Mouse (Mus musculus): ENCODE results near the gene Vav1. TPM values are rescaled to one million over a fixed set of nuclear protein-coding genes. Genes with fewer than 3 reads are reported as not detected.

Gene Vav1
- 1.2 and 1.5 TPM in 2 replicates for polyA plus RNA-seq (2015; fragmentation: Nextera tagmentation; extraction: Ambion mirVana)

DNA sequence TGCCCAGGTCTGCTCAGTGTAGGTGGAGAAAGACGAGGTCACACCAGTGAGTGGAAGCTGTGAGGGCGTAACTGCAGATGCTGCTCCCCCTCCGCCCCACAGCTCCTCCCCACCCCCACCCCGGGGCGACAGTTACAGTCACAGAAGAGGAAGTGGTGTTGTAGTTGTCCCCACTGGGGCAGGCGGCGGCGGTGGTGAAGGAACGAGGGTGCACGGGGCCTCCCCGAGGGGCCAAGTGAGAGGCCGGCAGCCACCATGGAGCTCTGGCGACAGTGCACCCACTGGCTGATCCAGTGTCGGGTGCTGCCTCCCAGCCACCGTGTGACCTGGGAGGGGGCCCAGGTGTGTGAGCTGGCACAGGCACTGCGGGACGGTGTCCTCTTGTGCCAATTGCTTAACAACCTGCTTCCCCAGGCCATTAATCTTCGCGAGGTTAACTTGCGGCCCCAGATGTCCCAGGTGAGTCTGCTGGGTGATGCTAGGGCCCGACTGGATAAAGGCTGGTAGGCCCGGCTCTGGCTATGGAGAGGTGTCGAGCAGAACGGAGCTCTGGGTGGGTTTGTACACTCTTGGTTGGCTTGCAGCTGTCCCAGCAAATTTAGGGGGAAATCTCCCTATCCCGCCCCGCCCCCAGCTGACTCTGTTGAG, at the start of gene Vav1:
Gene Vav1 (plus strand): TSS at position 158 of the 648 bp plus-strand sequence.
- Histone ChIP-seq H3K36me3 (no peaks in the 10 kb centered on the region), H3K4me1 (peaks cover 17% of the 10 kb centered on the region), H3K4me3 (no peak within 1 kb of the TSS), H3K27ac (replicated peaks) (no peak within 1 kb of the TSS), H3K27me3 (peaks cover 9% of the 10 kb centered on the region; the same call in 1 of the 2 replicates), H3K9me3 (no peaks in the 10 kb centered on the region), H3K4me2 (replicated peaks) (no peak within 1 kb of the TSS), H3K9ac (replicated peaks) (no peak within 1 kb of the TSS)
- WGBS: 74% methylated on average over 26 of the region's 26 CpGs
- no peak for ATAC-seq (replicated peaks)

DNA sequence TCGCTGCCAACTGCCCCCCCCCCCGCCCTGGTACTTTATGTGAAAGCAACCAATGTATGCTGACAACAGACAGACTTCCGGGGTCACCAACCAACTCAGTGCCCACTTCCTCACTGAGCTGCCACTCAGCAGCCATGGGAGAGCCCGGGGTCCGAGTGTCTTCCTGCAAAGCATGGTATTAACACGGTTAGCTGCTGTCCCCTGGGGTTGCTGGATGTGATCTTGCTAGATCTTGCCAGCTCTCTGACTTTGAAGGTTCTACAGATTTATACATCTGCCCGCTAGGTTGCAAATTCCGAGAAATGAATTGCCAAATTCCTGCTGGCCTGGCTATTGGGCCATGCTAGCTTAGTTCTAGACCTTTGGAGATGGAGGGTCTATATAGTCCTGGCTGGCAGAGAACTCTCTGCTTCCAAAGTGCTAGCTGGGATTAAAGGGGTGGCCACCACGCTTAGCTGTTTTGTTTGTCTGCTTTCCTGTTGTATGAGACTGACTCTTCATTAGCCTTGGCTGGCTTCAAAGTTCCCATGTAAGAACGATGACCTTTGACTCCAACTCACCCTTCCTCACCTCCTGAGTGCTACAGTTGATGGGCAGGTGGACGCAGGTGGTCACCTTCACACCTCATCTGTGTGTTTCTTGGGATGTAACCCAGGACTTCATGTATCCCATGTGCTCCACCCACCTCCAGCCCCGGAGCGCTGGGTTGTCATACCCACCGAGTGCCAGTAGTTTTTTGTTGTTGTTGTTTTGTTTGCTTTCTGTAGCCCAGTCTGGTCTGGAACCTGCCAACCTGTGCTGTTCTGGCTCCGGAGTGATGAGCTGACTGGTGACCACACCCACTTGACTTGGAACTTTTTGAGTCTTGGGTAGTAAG, 48.8 kb upstream of the Vav1 start:
- Histone ChIP-seq H3K27me3 (no peaks in the 10 kb centered on the region), H3K4me2 (replicated peaks) (no peak overlapping the region), H3K9ac (replicated peaks) (no peak overlapping the region), H3K4me3 (no peak overlapping the region), H3K4me1 (no peaks in the 10 kb centered on the region), H3K9me3 (no peaks in the 10 kb centered on the region), H3K36me3 (no peaks in the 10 kb centered on the region), H3K27ac (replicated peaks) (no peak overlapping the region)
- no peak for ATAC-seq (replicated peaks)
- 80% methylated on average over 15 of the region's 15 CpGs for WGBS

DNA sequence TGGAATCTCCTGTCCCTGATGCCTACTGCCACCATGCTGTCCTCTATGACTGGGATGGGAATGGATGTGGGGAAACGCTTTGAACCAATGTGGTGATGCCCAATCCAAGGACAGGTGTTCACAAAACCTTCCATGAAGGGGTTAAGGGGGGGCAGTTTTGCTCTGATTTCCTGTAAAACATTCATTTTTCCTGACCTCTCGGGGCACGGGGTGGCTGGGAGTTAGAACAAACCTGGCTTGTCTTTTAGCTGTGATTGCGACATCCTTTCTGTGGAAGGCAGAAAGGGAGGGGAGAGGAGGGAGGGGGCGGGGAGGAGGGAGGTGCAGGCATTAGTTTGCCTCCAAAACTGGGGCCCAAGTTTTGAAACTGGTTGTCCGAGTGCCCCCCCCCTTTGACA, 48.2 kb upstream of the Vav1 start:
- no peak overlapping the region for H3K27ac ChIP-seq (replicated peaks)
- 69% methylated on average over 6 of the region's 6 CpGs for WGBS
- H3K36me3 ChIP-seq: no peaks in the 10 kb centered on the region
- no peaks in the 10 kb centered on the region for H3K4me1 ChIP-seq
- no peak overlapping the region for H3K4me2 ChIP-seq (replicated peaks)
- H3K9me3 ChIP-seq: no peaks in the 10 kb centered on the region
- no peak overlapping the region for H3K4me3 ChIP-seq
- no peak overlapping the region for H3K9ac ChIP-seq (replicated peaks)
- no peaks in the 10 kb centered on the region for H3K27me3 ChIP-seq
- ATAC-seq (replicated peaks): no peak

DNA sequence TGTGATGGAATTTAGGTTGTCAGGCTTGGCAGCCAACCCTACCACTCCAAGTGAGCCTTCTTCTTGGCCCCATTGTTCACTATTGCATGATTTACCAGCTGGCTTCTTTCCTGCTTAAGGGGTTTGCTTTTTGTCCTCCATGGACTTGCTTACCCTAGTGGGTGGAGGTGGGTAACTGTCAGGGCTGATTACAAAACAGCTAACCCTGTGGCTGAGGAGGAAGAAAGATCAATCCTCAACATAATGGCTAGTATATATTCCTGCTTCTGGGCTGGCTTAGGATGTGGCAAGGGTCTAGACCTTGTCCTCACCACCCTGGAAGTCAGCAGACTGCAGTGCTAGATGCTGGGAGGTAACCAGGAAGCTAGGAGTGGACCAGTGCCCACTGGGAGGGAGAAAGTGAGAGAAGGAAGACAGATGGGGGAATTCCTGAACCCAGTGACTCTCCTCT, 47.6 kb upstream of the Vav1 start:
- Histone ChIP-seq H3K4me2 (replicated peaks) (no peak overlapping the region), H3K9me3 (no peaks in the 10 kb centered on the region), H3K36me3 (no peaks in the 10 kb centered on the region), H3K27me3 (no peaks in the 10 kb centered on the region), H3K4me3 (no peak overlapping the region), H3K9ac (replicated peaks) (no peak overlapping the region), H3K27ac (replicated peaks) (no peak overlapping the region), H3K4me1 (no peaks in the 10 kb centered on the region)
- ATAC-seq (replicated peaks): no peak

DNA sequence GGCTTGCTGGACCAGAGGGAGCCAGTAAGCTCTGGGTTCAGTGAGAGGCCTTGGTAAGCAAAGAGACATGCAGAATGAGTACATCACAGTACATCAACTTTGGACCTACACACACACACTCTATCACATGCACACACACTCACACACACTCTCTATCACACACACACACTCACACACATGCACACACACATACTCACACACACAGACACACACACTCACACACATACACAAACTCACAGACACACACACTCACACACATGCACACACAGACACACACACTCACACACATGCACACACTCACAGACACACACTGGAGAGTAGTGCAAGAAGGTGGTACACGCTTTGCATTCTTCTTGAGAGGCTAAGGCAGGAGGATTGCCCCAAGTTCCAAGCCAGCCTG, 46.7 kb upstream of the Vav1 start:
- Histone ChIP-seq H3K4me3 (no peak overlapping the region), H3K9ac (replicated peaks) (no peak overlapping the region), H3K27me3 (no peaks in the 10 kb centered on the region), H3K4me1 (no peaks in the 10 kb centered on the region), H3K27ac (replicated peaks) (no peak overlapping the region), H3K9me3 (no peaks in the 10 kb centered on the region), H3K36me3 (no peaks in the 10 kb centered on the region), H3K4me2 (replicated peaks) (no peak overlapping the region)
- no peak for ATAC-seq (replicated peaks)
- WGBS: 91% methylated on average over 1 of the region's 1 CpGs

DNA sequence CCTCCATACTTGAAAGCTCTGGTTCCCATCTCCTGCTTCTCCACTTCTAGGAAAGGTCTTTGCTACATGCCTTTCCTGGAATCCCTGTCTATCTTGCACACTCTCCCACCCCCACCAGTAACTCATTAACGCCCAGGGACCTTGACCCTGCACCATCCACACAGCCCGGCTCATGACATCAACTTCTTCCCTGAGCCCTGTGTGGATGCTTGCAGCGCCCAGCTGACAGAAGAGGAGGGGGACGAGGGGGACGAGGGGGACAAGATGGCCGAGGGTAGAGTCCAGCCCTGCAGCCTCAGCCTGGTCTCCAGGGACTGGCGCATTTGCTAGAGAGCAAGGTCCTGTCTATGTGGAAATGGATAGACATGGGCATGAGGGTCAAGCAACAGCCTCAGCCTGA, 45.9 kb upstream of the Vav1 start:
- no peak for ATAC-seq (replicated peaks)
- Histone ChIP-seq H3K27me3 (no peaks in the 10 kb centered on the region), H3K4me1 (no peaks in the 10 kb centered on the region), H3K9ac (replicated peaks) (no peak overlapping the region), H3K4me3 (no peak overlapping the region), H3K36me3 (no peaks in the 10 kb centered on the region), H3K27ac (replicated peaks) (no peak overlapping the region), H3K4me2 (replicated peaks) (no peak overlapping the region), H3K9me3 (no peaks in the 10 kb centered on the region)
- 54% methylated on average over 7 of the region's 7 CpGs for WGBS

DNA sequence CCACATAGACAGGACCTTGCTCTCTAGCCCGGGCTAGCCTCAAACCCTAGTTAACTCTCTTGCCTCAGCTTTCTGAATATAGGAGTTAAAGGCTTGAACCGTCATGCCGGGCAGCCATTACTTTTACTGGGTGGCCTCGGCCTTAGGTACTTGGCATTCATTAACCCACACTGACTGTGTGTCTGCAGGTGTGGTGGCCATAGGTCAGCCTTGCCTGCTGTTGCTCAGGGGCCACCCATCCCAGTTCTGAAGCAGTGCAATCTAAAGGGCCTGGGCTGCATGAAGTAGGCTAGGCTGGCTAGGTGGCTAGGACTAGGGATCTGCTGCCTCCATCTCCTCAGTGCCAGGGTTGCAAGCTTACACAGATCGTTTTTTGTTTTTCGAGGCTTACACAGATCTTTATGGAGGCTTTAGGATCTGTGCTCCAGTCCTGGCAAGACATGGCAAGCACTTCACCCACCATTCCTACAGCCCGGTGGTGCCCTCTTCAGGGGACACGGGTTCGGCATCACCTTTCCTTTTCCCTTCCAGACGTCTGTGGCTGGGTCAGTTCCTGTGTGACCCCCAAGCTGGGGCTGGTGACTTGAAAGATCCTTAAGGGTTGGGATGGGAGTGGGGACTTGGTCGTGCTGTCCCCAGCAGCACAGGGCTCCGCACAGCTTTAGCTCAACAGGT, 44.5 kb upstream of the Vav1 start:
- H3K4me2 ChIP-seq (replicated peaks): no peak overlapping the region
- no peak overlapping the region for H3K4me3 ChIP-seq
- no peak overlapping the region for H3K27ac ChIP-seq (replicated peaks)
- H3K9ac ChIP-seq (replicated peaks): no peak overlapping the region
- no peaks in the 10 kb centered on the region for H3K27me3 ChIP-seq
- no peaks in the 10 kb centered on the region for H3K4me1 ChIP-seq
- no peak for ATAC-seq (replicated peaks)
- WGBS: 81% methylated on average over 12 of the region's 12 CpGs
- no peaks in the 10 kb centered on the region for H3K36me3 ChIP-seq
- H3K9me3 ChIP-seq: no peaks in the 10 kb centered on the region

DNA sequence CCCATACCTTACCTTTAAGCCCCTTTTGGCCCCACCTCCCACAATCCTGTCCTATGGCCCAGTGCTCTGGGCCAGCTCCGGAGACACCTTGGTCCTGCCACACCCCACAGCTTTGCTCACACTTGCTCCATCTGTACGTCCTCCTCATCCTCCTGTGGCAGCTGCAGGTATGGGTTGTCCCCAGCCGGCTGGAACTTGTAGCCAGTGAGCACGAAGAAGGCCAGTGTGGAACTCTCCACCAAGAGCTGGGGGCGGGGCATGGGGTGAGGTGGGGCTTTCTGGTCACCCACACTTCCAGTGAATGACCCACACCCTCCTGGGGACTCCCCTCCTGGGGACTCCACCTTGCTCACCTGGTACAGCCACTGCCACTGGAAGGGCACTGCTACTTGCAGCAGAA, 43.1 kb upstream of the Vav1 start:
- H3K4me1 ChIP-seq: no peaks in the 10 kb centered on the region
- 90% methylated on average over 5 of the region's 5 CpGs for WGBS
- H3K9me3 ChIP-seq: no peaks in the 10 kb centered on the region
- ATAC-seq (replicated peaks): no peak
- no peak overlapping the region for H3K4me2 ChIP-seq (replicated peaks)
- no peak overlapping the region for H3K4me3 ChIP-seq
- no peak overlapping the region for H3K9ac ChIP-seq (replicated peaks)
- no peak overlapping the region for H3K27ac ChIP-seq (replicated peaks)
- H3K36me3 ChIP-seq: no peaks in the 10 kb centered on the region
- H3K27me3 ChIP-seq: no peaks in the 10 kb centered on the region

DNA sequence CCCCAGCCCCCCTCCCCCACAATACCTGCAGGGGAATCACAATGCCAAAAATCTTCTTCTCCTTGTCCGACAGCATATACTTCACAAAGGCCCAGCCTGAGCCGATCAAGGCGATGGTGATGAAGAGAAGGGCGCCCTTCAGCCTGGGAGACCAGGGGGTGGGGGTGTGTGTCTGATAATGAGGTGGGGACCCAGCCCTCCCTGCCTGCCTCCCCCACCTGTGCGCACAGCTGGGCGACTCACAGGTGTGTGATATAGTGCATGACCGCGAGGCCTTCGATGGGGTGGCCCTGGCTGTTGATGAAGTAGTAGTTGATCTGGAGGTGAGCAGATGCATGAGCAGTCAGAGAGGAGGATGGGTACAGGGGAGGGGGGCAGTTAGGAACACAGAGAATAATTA, 41.7 kb upstream of the Vav1 start:
- 90% methylated on average over 9 of the region's 9 CpGs for WGBS
- Histone ChIP-seq H3K36me3 (peaks cover 4% of the 10 kb centered on the region; the same call in 1 of the 2 replicates), H3K27me3 (no peaks in the 10 kb centered on the region), H3K9ac (replicated peaks) (no peak overlapping the region), H3K27ac (replicated peaks) (no peak overlapping the region), H3K9me3 (no peaks in the 10 kb centered on the region), H3K4me1 (no peaks in the 10 kb centered on the region), H3K4me2 (replicated peaks) (no peak overlapping the region), H3K4me3 (no peak overlapping the region)
- ATAC-seq (replicated peaks): no peak

DNA sequence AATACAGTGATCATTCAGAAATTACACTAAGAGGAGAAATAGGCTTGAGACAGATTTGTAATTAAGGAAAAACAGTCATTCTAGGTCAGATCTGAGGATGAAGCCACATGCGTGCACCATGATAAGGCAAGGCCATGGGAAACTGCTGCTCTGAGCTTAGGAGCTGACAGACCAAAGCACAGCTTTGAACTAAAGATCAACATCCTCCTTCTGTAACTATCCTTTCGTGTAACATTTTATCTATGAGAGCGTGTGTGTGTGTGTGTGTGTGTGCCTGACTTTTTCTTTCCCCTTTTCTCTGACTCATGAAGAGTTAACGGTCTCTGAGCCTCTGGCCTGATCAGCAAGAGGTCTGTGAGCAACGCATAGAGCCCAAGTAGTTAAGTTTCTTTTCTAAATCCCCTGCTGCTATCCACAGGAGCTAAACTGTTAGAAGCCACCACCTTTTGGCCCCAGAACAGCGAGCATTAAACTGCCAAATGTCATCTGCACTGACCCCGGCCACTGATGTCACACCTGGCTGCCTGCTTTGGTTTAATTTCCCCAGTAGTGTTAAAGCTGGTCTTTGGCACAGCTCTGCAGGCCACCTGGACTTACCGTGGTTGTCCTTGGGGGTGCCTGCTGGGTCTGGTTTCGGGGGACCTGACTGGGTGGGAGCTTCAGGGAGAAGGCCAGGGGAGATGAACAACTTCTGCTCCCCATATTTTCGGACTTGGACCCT, 35.1 kb upstream of the Vav1 start:
- WGBS: 75% methylated on average over 10 of the region's 10 CpGs
- Histone ChIP-seq H3K4me1 (peaks cover 14% of the 10 kb centered on the region), H3K27me3 (no peaks in the 10 kb centered on the region), H3K4me3 (no peak overlapping the region), H3K9ac (replicated peaks) (no peak overlapping the region), H3K9me3 (no peaks in the 10 kb centered on the region), H3K27ac (replicated peaks) (no peak overlapping the region), H3K4me2 (replicated peaks) (no peak overlapping the region), H3K36me3 (peaks cover 7% of the 10 kb centered on the region; the same call in 1 of the 2 replicates)
- no peak for ATAC-seq (replicated peaks)

DNA sequence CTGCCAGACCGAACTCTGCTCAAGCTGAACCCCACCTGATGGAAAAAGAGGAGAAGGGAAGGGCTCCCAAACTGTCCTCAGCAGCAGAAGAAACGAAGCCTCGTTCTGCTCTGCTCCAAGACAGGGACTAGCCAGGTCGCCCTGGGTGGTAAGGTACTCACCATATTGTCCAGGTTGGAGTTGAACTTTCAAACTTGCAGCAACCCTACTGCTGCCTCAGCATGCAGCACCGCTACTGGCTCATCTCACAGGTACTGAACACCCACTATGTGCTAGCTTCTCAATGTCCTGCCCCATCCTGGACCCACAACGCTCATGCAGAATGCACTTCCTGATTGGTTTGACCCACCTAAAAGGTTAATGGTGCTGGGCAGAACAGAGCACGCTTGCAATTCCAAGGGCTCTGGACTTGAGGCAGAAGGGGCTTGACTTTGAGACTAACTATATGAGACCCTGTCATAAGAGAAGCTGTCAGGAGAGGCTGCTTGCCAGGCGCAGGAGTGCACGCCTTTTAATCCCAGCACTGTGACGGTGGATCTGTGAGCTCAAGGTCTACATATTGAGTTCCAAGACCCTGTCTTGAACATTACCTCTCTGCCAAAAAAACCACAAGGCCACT, 33.5 kb upstream of the Vav1 start:
- WGBS: 93% methylated on average over 10 of the region's 10 CpGs
- no peak overlapping the region for H3K9ac ChIP-seq (replicated peaks)
- peaks cover 7% of the 10 kb centered on the region; the same call in 1 of the 2 replicates for H3K36me3 ChIP-seq
- no peak overlapping the region for H3K27ac ChIP-seq (replicated peaks)
- no peak overlapping the region for H3K4me3 ChIP-seq
- peaks cover 30% of the 10 kb centered on the region for H3K4me1 ChIP-seq
- H3K4me2 ChIP-seq (replicated peaks): no peak overlapping the region
- no peaks in the 10 kb centered on the region for H3K27me3 ChIP-seq
- no peaks in the 10 kb centered on the region for H3K9me3 ChIP-seq
- no peak for ATAC-seq (replicated peaks)

All from forebrain, embryonic 15.5 days (tissue).